Mouse (Mus musculus): ENCODE results near the gene Trim27.

- TF ChIP-seq CTCF (IDR thresholded peaks at IDR 0.05; ENCODE audit: low read depth, low read length) (no peak), POLR2A (IDR thresholded peaks at IDR 0.05; ENCODE audit: insufficient read depth, low read length) (no peak)
Measured at GRCm38 (mm10) chr13:21168371-21169011, 10.8 kb upstream of the Trim27 start.
